Mouse (Mus musculus) liver, embryonic 11.5 days (tissue): Measurements from ENCODE around the gene Pcmt1. TPM values are rescaled to one million over a fixed set of nuclear protein-coding genes. Genes with fewer than 3 reads are reported as not detected.

Experiments
- ATAC-seq: fragments of 200-750 bp; cut with Nextera tagmentation; replicated peaks from 2 replicates; pipeline ENCODE4 v1.8.0; 2017; ENCODE audit warnings: moderate number of reproducible peaks, mild to moderate bottlenecking, moderate TSS enrichment, moderate library complexity; ENCODE audit not compliant: low FRiP score
- DNase-seq: peaks from one replicate; pipeline ENCODE4 v3.0.0-alpha.2; 2017; ENCODE audit warnings: low spot score
- H3K27ac ChIP-seq: fragments of 300-500 bp; sonication (generic); 2 replicates; pipeline ENCODE4 v1.5.1; 2014; ENCODE audit warnings: mild to moderate bottlenecking, low read depth, low read length, control low read depth
- H3K27me3 ChIP-seq: fragments of 300-500 bp; sonication (generic); replicated peaks from 2 replicates; pipeline ENCODE4 v1.6.1; 2014; ENCODE audit warnings: low read length, mixed read lengths; ENCODE audit not compliant: control insufficient read depth, insufficient read depth
- H3K36me3 ChIP-seq: fragments of 300-500 bp; sonication (generic); 2 replicates; pipeline ENCODE4 v1.6.1; 2014; ENCODE audit warnings: mild to moderate bottlenecking, low read length, moderate library complexity, mixed read lengths; ENCODE audit not compliant: control insufficient read depth, insufficient read depth
- H3K4me1 ChIP-seq: fragments of 300-500 bp; sonication (generic); replicated peaks from 2 replicates; pipeline ENCODE4 v1.6.1; 2014; ENCODE audit warnings: low read length, mixed read lengths; ENCODE audit not compliant: control insufficient read depth, insufficient read depth
- H3K4me2 ChIP-seq: fragments of 300-500 bp; sonication (generic); 2 replicates; pipeline ENCODE4 v1.6.1; 2014; ENCODE audit warnings: mild to moderate bottlenecking, control low read depth, moderate library complexity
- H3K4me3 ChIP-seq: fragments of 300-500 bp; sonication (generic); 2 replicates; pipeline ENCODE4 v1.5.1; 2014; ENCODE audit warnings: low read depth, low read length, control low read depth
- H3K9ac ChIP-seq: fragments of 300-500 bp; sonication (generic); 2 replicates; pipeline ENCODE4 v1.6.1; 2014; ENCODE audit warnings: low read depth, low read length, control low read depth
- H3K9me3 ChIP-seq: fragments of 300-500 bp; sonication (generic); 2 replicates; pipeline ENCODE4 v1.6.1; 2016; ENCODE audit warnings: low read length, inconsistent platforms, mixed read lengths; ENCODE audit not compliant: control insufficient read depth
- WGBS: fragments of 180-500 bp; shearing (Covaris S2); extraction: QIAGEN DNeasy Blood & Tissue Kit; methylation state at CpG from one replicate; pipeline ENCODE4 v1.1.7; 2014; 5-methylcytosine and 5-hydroxymethylcytosine counted together
- polyA plus RNA-seq: library from polyadenylated mRNA; unstranded; fragments of >200 nt; fragmentation: Nextera tagmentation; extraction: Ambion mirVana; gene quantifications from 2 replicates; pipeline ENCODE4 v1.2.1, GENCODE M21; 2014

Gene Pcmt1
- polyA plus RNA-seq, 1 experiment from 2014 or later = 137 TPM

DNA sequence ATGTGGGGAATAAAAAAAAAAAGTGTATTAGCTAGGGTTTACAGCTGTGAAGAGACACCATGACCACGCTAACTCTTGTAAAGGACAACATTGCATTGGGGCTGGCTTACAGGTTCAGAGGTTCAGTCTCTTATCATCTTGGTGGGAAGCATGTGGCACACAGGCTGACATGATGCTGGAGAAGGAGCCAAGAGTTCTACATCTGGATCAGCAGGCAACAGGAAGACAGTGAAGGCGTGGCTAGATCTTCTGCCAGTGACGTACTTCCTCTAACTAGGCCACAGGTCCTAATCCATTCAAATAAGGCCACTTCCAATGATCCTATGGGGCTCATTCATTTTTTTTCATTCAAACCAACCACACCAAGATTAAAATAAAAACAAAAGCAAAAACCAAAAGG, 19.2 kb upstream of the Pcmt1 start:
- H3K4me1 ChIP-seq = no peaks in the 10 kb centered on the region
- H3K4me3 ChIP-seq = no peak overlapping the region
- H3K4me2 ChIP-seq = no peak overlapping the region
- no peaks in the 10 kb centered on the region for H3K27me3 ChIP-seq
- no peak overlapping the region for H3K27ac ChIP-seq
- DNase-seq = no peak
- WGBS = 78% methylated on average over 3 of the region's 3 CpGs
- no peaks in the 10 kb centered on the region for H3K9me3 ChIP-seq
- H3K36me3 ChIP-seq = peaks cover 54% of the 10 kb centered on the region
- no peak overlapping the region for H3K9ac ChIP-seq
- no peak for ATAC-seq

- Histone ChIP-seq H3K4me1 (no peaks in the 10 kb centered on the region), H3K4me3 (no peak overlapping the region), H3K9me3 (no peaks in the 10 kb centered on the region), H3K9ac (no peak overlapping the region), H3K27ac (no peak overlapping the region), H3K27me3 (no peaks in the 10 kb centered on the region), H3K4me2 (no peak overlapping the region), H3K36me3 (peaks cover 48% of the 10 kb centered on the region)
- ATAC-seq (peak; percentile 57; the same call in 1 of the 2 replicates), DNase-seq (no peak)
Observed at GRCm38 (mm10) chr10:7695286-7695685, 14.3 kb upstream of the Pcmt1 start.

DNA sequence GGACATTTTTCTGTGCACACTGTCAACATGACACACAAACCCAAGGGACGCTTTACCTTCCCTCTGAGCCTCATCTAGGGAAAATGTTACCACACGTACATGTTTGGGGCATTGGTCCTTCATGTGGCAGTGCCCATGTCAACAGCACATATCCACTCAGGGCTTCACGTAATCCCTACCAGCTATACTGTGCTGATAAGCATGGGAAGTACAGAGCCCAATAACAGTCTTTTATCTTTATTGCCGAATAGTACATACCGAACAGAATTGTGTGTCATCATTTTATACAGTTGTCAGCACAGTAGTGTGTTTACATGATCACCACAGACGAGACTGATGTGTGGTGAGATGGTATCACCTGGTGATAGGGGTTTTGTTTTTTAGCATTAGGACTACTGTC, 6.0 kb upstream of the Pcmt1 start:
- H3K9ac ChIP-seq = no peak overlapping the region
- no peaks in the 10 kb centered on the region for H3K9me3 ChIP-seq
- no peak overlapping the region for H3K4me2 ChIP-seq
- H3K27me3 ChIP-seq = no peaks in the 10 kb centered on the region
- no peak for DNase-seq
- H3K36me3 ChIP-seq = peaks cover 7% of the 10 kb centered on the region; the same call in 1 of the 2 replicates
- ATAC-seq = no peak
- 75% methylated on average over 6 of the region's 6 CpGs for WGBS
- no peak overlapping the region for H3K4me3 ChIP-seq
- H3K27ac ChIP-seq = no peak overlapping the region
- peaks cover 6% of the 10 kb centered on the region for H3K4me1 ChIP-seq

GRCm38 (mm10) chr10:7682249-7682648, 1.3 kb upstream of the Pcmt1 start:
- no peak overlapping the region for H3K27ac ChIP-seq
- 43% methylated on average over 3 of the region's 3 CpGs for WGBS

GRCm38 (mm10) chr10:7681343-7682025, 548 bp upstream of the Pcmt1 start:
- Histone ChIP-seq H3K4me3 (peak overlapping the region; percentile 95), H3K27me3 (no peaks in the 10 kb centered on the region), H3K9me3 (no peaks in the 10 kb centered on the region), H3K4me2 (peak overlapping the region; percentile 86), H3K36me3 (peaks cover 23% of the 10 kb centered on the region), H3K27ac (peak overlapping the region; percentile 96), H3K4me1 (peaks cover 12% of the 10 kb centered on the region), H3K9ac (peak overlapping the region; percentile 98)
- under 1% methylated on average over 63 of the region's 64 CpGs for WGBS
- DNase-seq = peak; percentile 83
- ATAC-seq = peak; percentile 81

More at GRCm38 (mm10) chr10:7682249-7682648, 1.3 kb upstream of the Pcmt1 start:
- no peaks in the 10 kb centered on the region for H3K9me3 ChIP-seq
- DNase-seq (no peak), ATAC-seq (no peak)
- H3K36me3 ChIP-seq = peaks cover 15% of the 10 kb centered on the region
- H3K4me1 ChIP-seq = peaks cover 12% of the 10 kb centered on the region
- peak overlapping the region; percentile 86 for H3K4me2 ChIP-seq
- H3K9ac ChIP-seq = peak overlapping the region; percentile 98
- no peaks in the 10 kb centered on the region for H3K27me3 ChIP-seq
- H3K4me3 ChIP-seq = peak overlapping the region; percentile 95

GRCm38 (mm10) chr10:7673673-7674072, 7.3 kb downstream of the Pcmt1 start:
- H3K9ac ChIP-seq = no peak overlapping the region
- no peak overlapping the region for H3K4me2 ChIP-seq
- no peaks in the 10 kb centered on the region for H3K9me3 ChIP-seq
- no peak overlapping the region for H3K4me3 ChIP-seq
- H3K27ac ChIP-seq = no peak overlapping the region
- H3K27me3 ChIP-seq = no peaks in the 10 kb centered on the region
- H3K4me1 ChIP-seq = peaks cover under 1% of the 10 kb centered on the region; the same call in 1 of the 2 replicates
- peak; percentile 72 for ATAC-seq
- H3K36me3 ChIP-seq = peaks cover 46% of the 10 kb centered on the region
- no peak for DNase-seq
- WGBS = 42% methylated on average over 1 of the region's 1 CpGs

- H3K27me3 ChIP-seq = no peaks in the 10 kb centered on the region
- under 1% methylated on average over 24 of the region's 24 CpGs for WGBS
- H3K4me2 ChIP-seq = peak within 1 kb of the TSS; percentile 86
- H3K4me1 ChIP-seq = peaks cover 24% of the 10 kb centered on the region
- H3K27ac ChIP-seq = peak within 1 kb of the TSS; percentile 74
- DNase-seq = peak; percentile 85
- peak; percentile 76 for ATAC-seq
- H3K9ac ChIP-seq = peak within 1 kb of the TSS; percentile 82
- H3K36me3 ChIP-seq = peaks cover 13% of the 10 kb centered on the region; the same call in 1 of the 2 replicates
- peak within 1 kb of the TSS; percentile 89 for H3K4me3 ChIP-seq
- no peaks in the 10 kb centered on the region for H3K9me3 ChIP-seq
Observed at GRCm38 (mm10) chr10:7667342-7667802, 13.6 kb downstream of the Pcmt1 start, which contains the start of gene Nup43. TSS of gene Nup43 (plus strand) at chr10:7667503.

DNA sequence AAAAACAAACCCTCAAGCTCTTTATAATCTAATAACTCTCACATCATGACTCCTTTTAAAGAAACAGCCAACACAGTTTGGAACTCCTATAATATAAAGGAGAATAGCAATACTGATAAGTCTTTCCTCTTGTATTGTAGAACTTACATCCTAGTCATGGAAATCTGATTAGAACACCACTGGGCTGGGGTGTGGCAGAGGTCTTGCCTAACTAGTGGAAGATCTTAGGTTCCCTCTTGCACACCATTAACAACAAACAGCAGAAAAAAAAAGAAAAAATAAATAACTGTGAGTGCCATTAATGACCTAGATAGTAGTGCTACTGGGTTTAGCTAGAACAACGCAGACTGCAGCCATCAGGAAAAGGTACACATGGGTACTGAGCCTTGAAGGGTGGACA, 16.0 kb downstream of the Pcmt1 start:
- DNase-seq (no peak), ATAC-seq (no peak)
- Histone ChIP-seq H3K27me3 (no peaks in the 10 kb centered on the region), H3K36me3 (peaks cover 4% of the 10 kb centered on the region; the same call in 1 of the 2 replicates), H3K9me3 (no peaks in the 10 kb centered on the region), H3K9ac (no peak overlapping the region), H3K4me1 (peaks cover 26% of the 10 kb centered on the region), H3K4me2 (no peak overlapping the region), H3K27ac (no peak overlapping the region), H3K4me3 (no peak overlapping the region)
- WGBS = 83% methylated on average over 1 of the region's 1 CpGs

DNA sequence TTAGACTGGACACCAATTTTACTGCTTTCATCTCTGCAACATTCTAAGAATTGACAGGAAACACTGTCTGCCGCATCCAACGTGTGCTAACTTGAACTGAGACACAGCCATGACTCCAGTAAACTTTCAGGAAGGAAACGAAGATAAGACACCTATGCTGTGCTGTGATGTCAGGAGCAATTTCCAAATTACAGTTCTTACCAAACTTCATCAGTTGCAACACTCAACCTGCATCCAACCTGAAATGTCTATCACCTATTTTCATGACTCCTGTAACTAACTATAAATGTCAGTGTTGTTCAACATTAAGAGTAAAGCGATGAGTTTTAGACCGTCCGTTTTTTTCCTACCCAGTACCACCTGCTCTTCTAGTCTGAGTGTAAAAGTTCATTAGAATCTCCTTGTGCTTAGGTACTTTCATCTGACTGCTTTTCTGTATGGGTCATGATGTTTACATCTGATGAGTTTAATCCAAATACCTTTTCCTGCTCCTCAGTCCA, 16.9 kb downstream of the Pcmt1 start:
- Histone ChIP-seq H3K9ac (peak overlapping the region; percentile 94), H3K9me3 (no peaks in the 10 kb centered on the region), H3K4me3 (peak overlapping the region; percentile 98), H3K27ac (peak overlapping the region; percentile 94), H3K4me2 (peak overlapping the region; percentile 97), H3K27me3 (no peaks in the 10 kb centered on the region), H3K4me1 (peaks cover 26% of the 10 kb centered on the region), H3K36me3 (no peaks in the 10 kb centered on the region)
- DNase-seq = no peak
- 42% methylated on average over 6 of the region's 6 CpGs for WGBS
- no peak for ATAC-seq
